Mouse (Mus musculus) spleen, postnatal 14 days (tissue): ENCODE data around the gene Olfr1090.

Source experiments
- DNase-seq, 2 experiments: peaks; one replicate each; pipeline ENCODE4 v3.0.0; 2021 to 2022; ENCODE audit warnings: low spot score in 2 of 2

The Olfr1090 gene

GRCm38 (mm10) chr2:86758893-86759292 lies at the start of gene Olfr1090:
TSS of gene Olfr1090 (minus strand) at chr2:86758993.
- DNase-seq, result no peak

DNA sequence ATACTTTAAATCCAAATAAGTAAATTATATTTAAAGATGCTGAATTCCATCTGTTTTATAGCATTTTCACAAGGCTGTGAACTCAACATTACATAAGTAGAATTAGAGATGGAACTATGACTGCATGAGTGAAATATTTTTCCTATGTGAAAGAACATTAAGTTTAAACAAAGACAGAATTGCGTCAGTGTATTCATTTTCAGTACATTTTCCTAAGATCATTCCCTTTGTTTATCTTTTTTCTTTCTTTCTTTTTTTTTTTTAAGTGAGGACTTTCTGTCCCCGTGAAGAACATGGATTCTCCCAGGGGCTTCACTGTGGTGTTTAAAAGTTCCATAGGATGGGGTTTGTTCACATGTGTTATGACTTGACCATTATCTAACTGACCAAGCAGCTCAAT lies 23.4 kb upstream of the Olfr1090 start, which contains the start of gene Olfr1093:
Gene Olfr1093 (plus strand): TSS at position 301 of the 400 bp plus-strand sequence.
- no peak for DNase-seq

GRCm38 (mm10) chr2:86761050-86761449 lies 2.3 kb upstream of the Olfr1090 start:
- DNase-seq, result no peak

GRCm38 (mm10) chr2:86733601-86734000 lies 25.2 kb downstream of the Olfr1090 start, which contains the start of gene Olfr1089:
TSS of gene Olfr1089 (minus strand) at chr2:86733701.
- DNase-seq, result no peak
